ENCODE assay signal across 26 mouse cellular contexts in genomic region chr4:153632056-153632455, GRCm38 (mm10).
"Had no signal": no experiment of that assay in that cellular context is flagged by ENCODE, and none has a peak within 500 bp of the region (broad histone marks: within the 10 kb centered on the region; RNA-seq: fewer than 3 reads in every experiment).

No protein-coding gene starts in this region.

- ATAC-seq: forebrain, embryonic 13.5 days; forebrain, embryonic 14.5 days; forebrain, embryonic 15.5 days; forebrain, embryonic 16.5 days; forebrain, postnatal 0 days had no signal

- H3K9ac ChIP-seq: embryonic facial prominence, embryonic 12.5 days; embryonic facial prominence, embryonic 13.5 days; embryonic facial prominence, embryonic 15.5 days; forebrain, embryonic 12.5 days; forebrain, embryonic 13.5 days; forebrain, embryonic 15.5 days; forebrain, postnatal 0 days had no signal

- H3K4me1 ChIP-seq: embryonic facial prominence, embryonic 12.5 days; embryonic facial prominence, embryonic 13.5 days; embryonic facial prominence, embryonic 15.5 days had no signal

- H3K4me2 ChIP-seq: embryonic facial prominence, embryonic 12.5 days; embryonic facial prominence, embryonic 13.5 days; embryonic facial prominence, embryonic 15.5 days; forebrain, embryonic 12.5 days had no signal

- DNase-seq: cerebellum, adult 9-11 months; cerebellum, postnatal 10 days; cerebellum, postnatal 14 days; cerebellum, postnatal 25 days; cerebellum, postnatal 36 days; embryo, embryonic 11 days; forebrain, postnatal 0 days; gastrocnemius, adult 2 months; gastrocnemius, postnatal 10 days; gastrocnemius, postnatal 14 days; gastrocnemius, postnatal 25 days; gastrocnemius, postnatal 36 days; heart, adult 11 months; heart, adult 18-20 months; heart, adult 2 months had no signal

- H3K27me3 ChIP-seq: embryonic facial prominence, embryonic 12.5 days; embryonic facial prominence, embryonic 15.5 days; forebrain, embryonic 15.5 days had no signal

- H3K4me3 ChIP-seq: embryonic facial prominence, embryonic 10.5 days; embryonic facial prominence, embryonic 12.5 days; embryonic facial prominence, embryonic 13.5 days; embryonic facial prominence, embryonic 15.5 days; erythroblast, embryonic 14.5 days; forebrain, embryonic 10.5 days; forebrain, embryonic 12.5 days; forebrain, embryonic 13.5 days; forebrain, embryonic 15.5 days; gastrocnemius, adult 2 months; heart, adult 2 months had no signal

- H3K27ac ChIP-seq: embryonic facial prominence, embryonic 10.5 days; embryonic facial prominence, embryonic 12.5 days; embryonic facial prominence, embryonic 13.5 days; embryonic facial prominence, embryonic 15.5 days; forebrain, embryonic 10.5 days; forebrain, embryonic 12.5 days; forebrain, embryonic 13.5 days; forebrain, embryonic 15.5 days; gastrocnemius, adult 2 months; heart, adult 2 months had no signal

- H3K9me3 ChIP-seq: embryonic facial prominence, embryonic 13.5 days; embryonic facial prominence, embryonic 15.5 days; forebrain, embryonic 12.5 days; forebrain, embryonic 13.5 days; forebrain, embryonic 15.5 days had no signal

- H3K36me3 ChIP-seq: embryonic facial prominence, embryonic 10.5 days; embryonic facial prominence, embryonic 12.5 days; embryonic facial prominence, embryonic 13.5 days; embryonic facial prominence, embryonic 15.5 days; forebrain, embryonic 10.5 days; forebrain, embryonic 12.5 days; forebrain, embryonic 15.5 days had no signal
